Mouse (Mus musculus) hindbrain, embryonic 11.5 days (tissue): ENCODE results near the gene Dpy30. TPM values are rescaled to one million over a fixed set of nuclear protein-coding genes. Genes with fewer than 3 reads are reported as not detected.

Experiments
- polyA plus RNA-seq: library from polyadenylated mRNA; unstranded; fragments of >200 nt; fragmentation: Nextera tagmentation; extraction: Ambion mirVana; gene quantifications from 2 replicates; pipeline ENCODE4 v1.2.1, GENCODE M21; 2014

Dpy30 gene
- polyA plus RNA-seq, 1 experiment from 2014 or later, result 243 TPM

Other genes with a start within 250 kb of the Dpy30 start
- gene Memo1, start 28.4 kb downstream of the Dpy30 start, polyA plus RNA-seq, result 82.3 and 86.9 TPM in 2 replicates
- 44.5 and 49.4 TPM in 2 replicates for gene Spast, start 15.0 kb upstream of the Dpy30 start, polyA plus RNA-seq
- 29.8 and 30.0 TPM in 2 replicates for gene Slc30a6, start 71.7 kb upstream of the Dpy30 start, polyA plus RNA-seq
- 0.22 and 0.32 TPM in 2 replicates for gene Nlrc4, start 135.2 kb upstream of the Dpy30 start, polyA plus RNA-seq
- 56.4 and 59.5 TPM in 2 replicates for gene Yipf4, start 165.5 kb upstream of the Dpy30 start, polyA plus RNA-seq
- 79.3 and 119 TPM in 2 replicates for gene Birc6, start 204.4 kb upstream of the Dpy30 start, polyA plus RNA-seq